Mouse (Mus musculus) heart, postnatal 4 days (tissue): ENCODE results near the gene Alms1. TPM values are rescaled to one million over a fixed set of nuclear protein-coding genes. Genes with fewer than 3 reads are reported as not detected.

Source experiments
- microRNA-seq, 2 experiments: library from miRNA; unstranded; fragments of <30 nt; microRNA quantifications; one replicate each; pipeline ENCODE4 v1.2.0; 2021 to 2022
- total RNA-seq, 2 experiments: library from RNA; stranded (reverse); gene quantifications; 2 replicates each; pipeline ENCODE4 v1.2.3; 2021

Gene Alms1
- total RNA-seq, 2 experiments from 2014 or later, result 5.8 to 6.5 TPM

Small RNAs within 50 kb of the gene (microRNA-seq; reads per million reads assigned to microRNA genes)
- gene Gm27317, result 0 reads per million in 2 experiments

Other genes with a start within 250 kb of the Alms1 start
- gene Rab11fip5, start 212.9 kb upstream of the Alms1 start, total RNA-seq, result 10 to 100 TPM; 74.7 to 79.8 TPM
- not detected for gene Noto, start 163.6 kb upstream of the Alms1 start, total RNA-seq
- 10 to 100 TPM; 17.1 to 19.6 TPM for gene Smyd5, start 155.5 kb upstream of the Alms1 start, total RNA-seq
- 100 to 1,000 TPM; 189 to 197 TPM for gene Cct7, start 136.0 kb upstream of the Alms1 start, total RNA-seq
- 10 to 100 TPM; 25.7 to 29.2 TPM for gene Pradc1, start 135.6 kb upstream of the Alms1 start, total RNA-seq
- not detected for gene Fbxo41, start 84.5 kb upstream of the Alms1 start, total RNA-seq
- not detected for gene Egr4, start 73.9 kb upstream of the Alms1 start, total RNA-seq
- not detected for gene Nat8f7, start 125.7 kb downstream of the Alms1 start, total RNA-seq
- gene Nat8f3, start 178.2 kb downstream of the Alms1 start, total RNA-seq, result not detected
- not detected for gene Nat8f6, start 233.4 kb downstream of the Alms1 start, total RNA-seq
- gene Nat8f5, start 233.4 kb downstream of the Alms1 start, total RNA-seq, result not detected
- not detected for gene Nat8, start 244.6 kb downstream of the Alms1 start, total RNA-seq